Mouse (Mus musculus) hindbrain, embryonic 13.5 days (tissue): ENCODE measurements around the gene Stx4a. TPM values are rescaled to one million over a fixed set of nuclear protein-coding genes. Genes with fewer than 3 reads are reported as not detected.

ENCODE experiments used
- ATAC-seq: fragments of 200-750 bp; cut with Nextera tagmentation; 2 replicates; pipeline ENCODE4 v1.8.0; 2017; ENCODE audit warnings: moderate TSS enrichment; ENCODE audit not compliant: low FRiP score
- H3K27ac ChIP-seq: fragments of 300-500 bp; sonication (generic); 2 replicates; pipeline ENCODE4 v1.5.1; 2015; ENCODE audit warnings: inconsistent platforms, mild to moderate bottlenecking, moderate library complexity
- H3K27me3 ChIP-seq: fragments of 300-500 bp; sonication (generic); 2 replicates; pipeline ENCODE4 v1.6.1; 2015; ENCODE audit warnings: mild to moderate bottlenecking, inconsistent platforms
- H3K36me3 ChIP-seq: fragments of 300-500 bp; sonication (generic); 2 replicates; pipeline ENCODE4 v1.6.1; 2015; ENCODE audit warnings: mild to moderate bottlenecking, inconsistent platforms
- H3K4me1 ChIP-seq: fragments of 300-500 bp; sonication (generic); replicated peaks from 2 replicates; pipeline ENCODE4 v1.6.1; 2015; ENCODE audit warnings: inconsistent platforms
- H3K4me2 ChIP-seq: fragments of 300-500 bp; sonication (generic); 2 replicates; pipeline ENCODE4 v1.6.1; 2015; ENCODE audit warnings: inconsistent platforms, mild to moderate bottlenecking, moderate library complexity
- H3K4me3 ChIP-seq: fragments of 300-500 bp; sonication (generic); 2 replicates; pipeline ENCODE4 v1.5.1; 2015; ENCODE audit warnings: mild to moderate bottlenecking, inconsistent platforms
- H3K9ac ChIP-seq: fragments of 300-500 bp; sonication (generic); 2 replicates; pipeline ENCODE4 v1.6.1; 2015; ENCODE audit warnings: mild to moderate bottlenecking, inconsistent platforms
- H3K9me3 ChIP-seq: fragments of 300-500 bp; sonication (generic); 2 replicates; pipeline ENCODE4 v1.6.1; 2016; ENCODE audit warnings: inconsistent platforms
- WGBS: fragments of 180-500 bp; shearing (Covaris S2); methylation state at CpG from one replicate; pipeline ENCODE4 v1.1.7; 2015; 5-methylcytosine and 5-hydroxymethylcytosine counted together
- polyA plus RNA-seq: library from polyadenylated mRNA; unstranded; fragments of >200 nt; fragmentation: Nextera tagmentation; extraction: Ambion mirVana; gene quantifications from 2 replicates; pipeline ENCODE4 v1.2.1, GENCODE M21; 2015

Stx4a gene
- polyA plus RNA-seq, 1 experiment from 2014 or later, result 22.2 TPM

GRCm38 (mm10) chr7:127841340-127842000, 17.4 kb downstream of the Stx4a start:
- Histone ChIP-seq H3K9ac (peak overlapping the region; percentile 76), H3K27ac (peak overlapping the region; percentile 93), H3K9me3 (no peaks in the 10 kb centered on the region), H3K4me3 (peak overlapping the region; percentile 68), H3K36me3 (peaks cover 2% of the 10 kb centered on the region; the same call in 1 of the 2 replicates), H3K4me2 (peak overlapping the region; percentile 99), H3K4me1 (peaks cover 15% of the 10 kb centered on the region), H3K27me3 (0 out of 2 replicates have a peak, but pooled peaks cover 3% of the 10 kb centered on the region)
- WGBS, result under 1% methylated on average over 44 of the region's 46 CpGs
- ATAC-seq, result peak; percentile 94

GRCm38 (mm10) chr7:127842001-127842718, 18.1 kb downstream of the Stx4a start:
- Histone ChIP-seq H3K27ac (peak overlapping the region; percentile 93), H3K27me3 (0 out of 2 replicates have a peak, but pooled peaks cover 3% of the 10 kb centered on the region), H3K9ac (peak overlapping the region; percentile 76), H3K9me3 (no peaks in the 10 kb centered on the region), H3K4me3 (peak overlapping the region; percentile 68), H3K4me2 (peak overlapping the region; percentile 99), H3K4me1 (peaks cover 15% of the 10 kb centered on the region), H3K36me3 (peaks cover 7% of the 10 kb centered on the region)
- under 1% methylated on average over 40 of the region's 40 CpGs for WGBS
- ATAC-seq, result peak; percentile 61

GRCm38 (mm10) chr7:127849973-127850875, 26.1 kb downstream of the Stx4a start:
- Histone ChIP-seq H3K4me3 (no peak overlapping the region), H3K27me3 (no peaks in the 10 kb centered on the region), H3K9me3 (no peaks in the 10 kb centered on the region), H3K4me2 (no peak overlapping the region), H3K27ac (no peak overlapping the region), H3K36me3 (peaks cover 18% of the 10 kb centered on the region), H3K9ac (no peak overlapping the region), H3K4me1 (no peaks in the 10 kb centered on the region)
- ATAC-seq, result no peak
- WGBS, result 83% methylated on average over 6 of the region's 6 CpGs

- 79% methylated on average over 5 of the region's 5 CpGs for WGBS
- Histone ChIP-seq H3K4me1 (no peaks in the 10 kb centered on the region), H3K27ac (no peak overlapping the region), H3K4me2 (no peak overlapping the region), H3K9me3 (no peaks in the 10 kb centered on the region), H3K36me3 (peaks cover 18% of the 10 kb centered on the region), H3K27me3 (no peaks in the 10 kb centered on the region), H3K9ac (no peak overlapping the region), H3K4me3 (no peak overlapping the region)
- no peak for ATAC-seq
These were observed 26.8 kb downstream of the Stx4a start for GRCm38 (mm10) chr7:127850906-127851305.

- H3K4me2 ChIP-seq, result no peak overlapping the region
These were observed 34.2 kb downstream of the Stx4a start for GRCm38 (mm10) chr7:127858258-127858657.

GRCm38 (mm10) chr7:127866434-127866833, 42.3 kb downstream of the Stx4a start:
- no peaks in the 10 kb centered on the region for H3K27me3 ChIP-seq
- 93% methylated on average over 12 of the region's 12 CpGs for WGBS
- H3K27ac ChIP-seq, result no peak overlapping the region
- ATAC-seq, result no peak
- H3K4me3 ChIP-seq, result no peak overlapping the region
- no peak overlapping the region for H3K4me2 ChIP-seq
- H3K4me1 ChIP-seq, result peaks cover 17% of the 10 kb centered on the region
- H3K9ac ChIP-seq, result no peak overlapping the region
- peaks cover 58% of the 10 kb centered on the region for H3K36me3 ChIP-seq
- H3K9me3 ChIP-seq, result no peaks in the 10 kb centered on the region

More at GRCm38 (mm10) chr7:127858258-127858657, 34.2 kb downstream of the Stx4a start:
- H3K9ac ChIP-seq, result no peak overlapping the region
- H3K36me3 ChIP-seq, result peaks cover 10% of the 10 kb centered on the region
- H3K27me3 ChIP-seq, result no peaks in the 10 kb centered on the region
- H3K4me3 ChIP-seq, result no peak overlapping the region
- WGBS, result 95% methylated on average over 6 of the region's 6 CpGs
- H3K4me1 ChIP-seq, result no peaks in the 10 kb centered on the region
- no peaks in the 10 kb centered on the region for H3K9me3 ChIP-seq
- no peak overlapping the region for H3K27ac ChIP-seq
- no peak for ATAC-seq

- no peak overlapping the region for H3K4me2 ChIP-seq
- 98% methylated on average over 18 of the region's 18 CpGs for WGBS
- H3K27ac ChIP-seq, result no peak overlapping the region
- no peaks in the 10 kb centered on the region for H3K9me3 ChIP-seq
- H3K4me3 ChIP-seq, result no peak overlapping the region
- peaks cover 58% of the 10 kb centered on the region for H3K36me3 ChIP-seq
- no peak overlapping the region for H3K9ac ChIP-seq
- peaks cover 19% of the 10 kb centered on the region for H3K4me1 ChIP-seq
- no peaks in the 10 kb centered on the region for H3K27me3 ChIP-seq
- no peak for ATAC-seq
These were observed 43.5 kb downstream of the Stx4a start for GRCm38 (mm10) chr7:127867641-127868040.

GRCm38 (mm10) chr7:127869149-127869810, 45.2 kb downstream of the Stx4a start:
- no peak overlapping the region for H3K4me3 ChIP-seq
- H3K4me2 ChIP-seq, result no peak overlapping the region
- peaks cover 34% of the 10 kb centered on the region for H3K4me1 ChIP-seq
- 74% methylated on average over 3 of the region's 3 CpGs for WGBS
- no peaks in the 10 kb centered on the region for H3K9me3 ChIP-seq
- no peaks in the 10 kb centered on the region for H3K27me3 ChIP-seq
- peaks cover 64% of the 10 kb centered on the region for H3K36me3 ChIP-seq
- no peak for ATAC-seq
- H3K27ac ChIP-seq, result peak overlapping the region; percentile 66
- H3K9ac ChIP-seq, result 0 out of 2 replicates have a peak overlapping the region, but pooled peaks have one; percentile 15

- H3K27ac ChIP-seq, result no peak overlapping the region
- ATAC-seq, result no peak
- H3K9ac ChIP-seq, result no peak overlapping the region
- H3K27me3 ChIP-seq, result no peaks in the 10 kb centered on the region
- peaks cover 39% of the 10 kb centered on the region for H3K4me1 ChIP-seq
- H3K4me2 ChIP-seq, result no peak overlapping the region
- WGBS, result 80% methylated on average over 5 of the region's 5 CpGs
- H3K4me3 ChIP-seq, result no peak overlapping the region
- H3K36me3 ChIP-seq, result peaks cover 54% of the 10 kb centered on the region
- no peaks in the 10 kb centered on the region for H3K9me3 ChIP-seq
These were observed 46.2 kb downstream of the Stx4a start for GRCm38 (mm10) chr7:127870136-127870821.

GRCm38 (mm10) chr7:127874812-127875626, 50.9 kb downstream of the Stx4a start:
- ATAC-seq, result peak; percentile 56; the same call in 1 of the 2 replicates
- Histone ChIP-seq H3K4me1 (peaks cover 41% of the 10 kb centered on the region), H3K4me2 (peak overlapping the region; percentile 91), H3K9me3 (no peaks in the 10 kb centered on the region), H3K27me3 (no peaks in the 10 kb centered on the region), H3K9ac (peak overlapping the region; percentile 91), H3K27ac (peak overlapping the region; percentile 100), H3K4me3 (peak overlapping the region; percentile 94), H3K36me3 (peaks cover 39% of the 10 kb centered on the region)
- 4% methylated on average over 20 of the region's 20 CpGs for WGBS
